Mouse (Mus musculus) CH12F3 (cell line): ENCODE measurements around the gene Spcs1.

Experiments used
- in situ Hi-C: fragments of 300-500 bp; cut with MboI; formaldehyde crosslinking; loops from 2 replicates; pipeline ENCODE4 v1.14.3; 2020; ENCODE audit warnings: low sequenced_read_pairs

Gene Spcs1

DNA sequence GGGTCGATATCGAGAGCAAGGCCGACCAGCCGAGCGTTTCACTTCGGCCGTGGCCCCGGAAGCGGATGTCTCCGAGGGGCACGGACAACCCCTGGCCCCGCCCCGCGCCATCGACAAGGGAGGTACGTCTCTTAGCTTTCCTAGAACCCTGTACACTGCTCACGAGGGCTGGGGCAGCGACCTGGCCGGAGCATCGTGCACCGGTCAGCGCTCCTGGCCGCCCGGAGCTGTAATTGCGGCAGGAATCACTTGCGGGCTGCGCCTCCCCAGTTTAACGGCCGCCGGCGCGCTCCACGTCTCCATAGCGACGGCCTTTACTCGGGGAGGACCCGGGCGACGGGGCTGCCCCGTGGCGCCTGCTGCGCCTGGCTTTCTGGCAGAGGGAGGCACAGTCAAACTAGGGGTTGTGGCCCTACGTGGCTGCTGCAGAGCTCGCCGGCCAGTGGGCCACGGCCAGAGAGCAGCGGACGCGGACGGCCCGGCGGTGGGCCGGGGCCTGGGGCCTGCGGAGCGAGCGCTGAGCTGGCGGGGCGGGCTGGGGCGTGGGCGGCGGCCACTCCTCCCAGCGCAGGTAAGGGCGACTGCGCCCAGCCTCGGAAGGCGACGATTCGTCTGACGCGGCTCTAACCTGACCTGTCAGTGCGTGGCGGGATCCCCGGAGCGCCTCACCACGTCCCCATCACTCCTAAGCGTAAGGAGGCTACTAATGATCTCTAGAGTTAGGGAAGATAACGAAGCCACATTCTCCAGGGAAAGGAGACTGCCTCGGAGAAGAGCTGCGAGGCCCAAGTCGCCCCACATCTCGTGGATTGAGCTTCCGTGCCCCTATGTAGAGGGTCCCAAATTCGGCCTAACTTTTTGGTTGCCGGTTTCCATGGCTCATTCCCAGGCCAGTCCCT is at the start of gene Spcs1, which contains the start of gene Glt8d1:
Gene Spcs1, minus strand, starts transcription at position 366 of the 899 bp plus-strand sequence.
Gene Glt8d1, plus strand, starts transcription at position 94 of the 899 bp plus-strand sequence.
- in situ Hi-C loops = no loop called here

DNA sequence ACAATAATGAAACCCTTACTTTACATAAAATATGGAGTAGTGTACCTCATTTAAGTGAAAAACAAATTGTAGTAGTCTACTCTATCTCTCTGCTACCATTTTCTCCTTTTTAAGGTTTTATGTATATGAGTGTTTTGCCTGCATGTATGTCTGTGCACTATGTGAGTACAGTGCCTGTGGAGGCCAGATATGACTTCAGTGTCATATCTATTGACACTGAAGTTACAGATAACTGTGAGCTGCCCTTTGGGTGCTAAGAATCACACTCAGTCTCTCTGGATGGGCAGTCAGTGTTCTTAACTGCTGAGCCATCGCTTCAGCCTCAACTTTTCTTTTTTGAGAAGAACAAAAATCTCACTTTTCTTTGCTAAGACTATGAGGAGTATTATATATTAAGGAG is 44.3 kb upstream of the Spcs1 start:
- in situ Hi-C loops = no loop called here

DNA sequence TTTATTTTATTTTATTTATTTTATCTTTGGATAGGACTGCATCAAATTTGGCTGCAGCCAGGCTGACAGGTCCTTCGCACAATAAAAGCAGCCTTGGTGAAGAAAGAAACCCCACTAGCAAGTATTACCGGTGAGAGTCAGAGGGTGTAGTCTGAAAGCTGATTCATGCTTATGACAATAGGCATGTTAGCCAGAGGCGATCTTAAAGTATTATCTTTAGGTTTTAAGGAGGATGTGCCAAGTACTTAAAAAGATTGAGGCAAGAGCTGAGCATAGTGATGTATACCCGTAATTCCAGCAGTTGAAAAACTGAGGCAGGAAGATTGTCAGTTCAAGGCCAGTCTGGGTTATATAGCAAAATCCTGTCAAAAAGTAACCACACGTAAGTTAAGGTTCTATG is 43.8 kb upstream of the Spcs1 start:
- in situ Hi-C loops = no loop called here

DNA sequence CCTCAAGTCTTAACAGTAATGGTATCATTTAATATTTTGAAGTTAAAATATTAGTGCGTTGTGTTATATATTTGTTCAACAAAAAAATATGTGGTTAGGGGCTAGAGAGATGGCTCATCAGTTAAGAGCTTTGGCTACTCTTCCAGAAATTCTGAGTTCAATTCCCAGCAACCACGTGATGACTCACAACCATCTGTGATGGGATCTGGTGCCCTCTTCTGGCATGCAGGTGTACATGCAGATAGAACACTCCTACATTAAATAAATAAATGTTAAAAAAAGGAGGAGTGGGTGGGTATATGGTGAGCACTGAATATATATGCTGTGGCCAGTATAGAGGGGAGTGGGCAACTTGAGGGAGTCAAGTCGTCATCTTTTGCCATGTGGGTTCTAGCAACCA is 24.3 kb upstream of the Spcs1 start:
- in situ Hi-C loops = no loop called here

DNA sequence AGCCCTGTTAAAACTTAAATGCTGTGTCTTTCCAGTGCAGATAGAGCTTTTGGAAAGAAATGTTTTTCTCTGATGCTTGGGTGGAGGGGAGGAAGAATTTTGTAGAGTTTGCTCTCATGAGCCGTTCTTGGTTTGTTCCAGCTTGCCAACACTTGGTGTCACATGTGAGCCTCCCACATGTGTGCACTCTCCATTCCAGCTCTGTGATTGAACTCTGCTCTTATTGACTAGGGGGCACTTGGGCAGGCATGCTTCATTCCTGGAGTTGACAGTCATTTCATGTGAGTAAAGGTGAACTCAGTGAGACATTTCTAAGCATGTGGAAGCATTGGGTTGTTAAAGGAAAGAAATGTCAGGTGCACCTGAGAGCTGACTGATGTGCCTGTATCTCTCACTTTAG is 21.1 kb upstream of the Spcs1 start:
- in situ Hi-C loops = no loop called here

DNA sequence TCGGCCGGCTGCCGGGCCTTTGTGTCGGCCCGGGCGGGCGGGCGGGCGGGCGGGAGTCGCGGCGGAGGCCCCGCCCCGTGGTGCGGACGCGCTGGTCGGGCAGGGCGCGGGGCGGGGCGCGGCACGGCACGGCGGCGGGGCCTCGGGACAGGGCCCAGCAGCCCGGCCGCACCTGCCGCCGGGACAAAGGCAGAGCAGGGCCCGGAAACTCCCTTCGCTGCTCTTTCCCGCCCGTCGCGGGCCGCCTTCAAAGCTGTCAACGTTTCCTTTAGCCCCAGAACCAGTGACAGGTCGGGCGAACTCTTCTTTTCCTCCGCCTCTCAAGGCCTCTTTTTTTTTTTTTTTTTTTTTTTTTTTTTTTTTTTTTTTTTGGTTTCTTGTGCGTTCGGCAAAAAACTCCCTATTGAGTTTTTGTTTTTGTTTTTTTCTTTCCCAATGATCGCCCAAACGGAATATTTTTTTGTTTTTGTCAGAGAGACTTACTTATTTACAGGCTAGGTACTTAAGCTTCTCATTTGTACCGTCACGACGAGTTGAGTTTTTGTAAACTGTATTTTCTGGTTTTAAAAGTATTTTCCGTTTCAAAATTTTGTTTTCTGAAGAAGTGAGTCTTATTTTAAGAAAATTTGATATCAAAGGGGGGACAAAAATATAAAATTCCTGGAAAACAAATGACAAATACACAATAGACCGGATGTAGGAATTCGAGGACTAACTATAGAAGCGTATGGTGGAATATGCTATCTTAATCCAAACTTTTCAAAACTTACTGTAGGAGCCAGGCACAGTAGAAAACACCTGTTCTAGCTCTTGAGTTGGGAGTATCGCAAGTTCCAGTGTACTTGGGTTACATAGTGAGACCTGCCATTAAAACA is 18.1 kb upstream of the Spcs1 start:
- in situ Hi-C loops = no loop called here

DNA sequence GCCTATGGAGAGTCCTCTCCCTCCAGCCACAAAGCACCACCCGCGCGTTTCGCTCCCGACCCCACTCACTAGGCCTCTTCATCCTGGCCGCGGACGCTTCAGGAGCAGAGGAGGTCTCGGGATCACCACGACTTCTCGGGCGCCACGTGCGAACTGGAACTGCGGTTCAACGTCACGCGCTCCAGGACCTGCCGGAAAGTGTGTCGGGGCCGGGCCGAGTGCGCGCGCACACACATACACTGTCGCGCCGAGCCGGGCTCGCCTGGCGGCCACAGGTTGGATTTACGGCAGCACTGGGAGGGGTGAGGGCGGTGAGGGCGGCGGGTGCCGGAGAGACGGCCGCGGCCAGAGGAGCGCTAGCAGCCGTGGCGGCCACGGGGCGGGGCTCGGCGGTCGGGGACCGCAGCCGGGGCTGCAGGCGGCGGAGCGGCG is 17.4 kb upstream of the Spcs1 start, which contains the start of the genes Pbrm1 and Gnl3:
Gene Pbrm1, plus strand, starts transcription at position 279 of the 432 bp plus-strand sequence.
Gene Gnl3, minus strand, starts transcription at position 293 of the 432 bp plus-strand sequence.
- in situ Hi-C loops = no loop called here

DNA sequence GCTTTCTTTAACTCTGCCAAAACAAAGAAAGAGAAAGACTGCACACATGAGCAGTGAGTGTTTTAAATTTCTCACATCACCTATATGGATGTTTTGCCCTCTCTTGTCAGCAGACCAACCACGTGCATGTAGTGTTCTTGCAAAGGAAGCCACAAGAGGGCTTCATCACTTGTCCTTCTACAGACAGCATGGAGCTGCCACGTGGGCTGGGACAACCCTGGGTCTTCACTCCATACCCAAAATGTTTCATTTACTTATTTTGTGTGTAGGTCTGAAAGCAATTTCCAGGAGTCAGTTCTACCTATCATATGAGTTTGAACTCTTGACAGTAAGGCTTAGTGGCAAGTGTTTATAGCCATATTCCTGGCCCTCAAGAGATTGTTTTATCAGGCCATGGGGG is 16.4 kb upstream of the Spcs1 start:
- in situ Hi-C loops = no loop called here

DNA sequence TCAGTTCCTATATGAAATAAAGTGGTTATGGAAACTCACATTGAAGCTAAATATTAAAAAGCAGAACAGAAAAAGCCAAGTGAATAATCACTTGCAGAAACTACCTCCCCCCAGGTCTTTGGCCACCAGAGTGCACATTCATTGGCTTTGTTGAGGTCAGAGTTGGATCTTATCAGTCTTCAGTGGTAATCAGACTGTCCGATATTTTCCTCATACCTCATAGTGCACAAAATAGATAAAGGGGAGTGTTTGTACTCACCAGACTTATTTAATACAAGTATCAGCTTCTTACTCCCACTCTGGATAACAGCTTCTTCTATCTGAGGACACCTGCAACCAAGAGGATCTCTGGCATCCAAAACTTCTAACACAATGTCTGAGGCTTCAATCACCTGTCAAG is 14.6 kb upstream of the Spcs1 start:
- in situ Hi-C loops = no loop called here

DNA sequence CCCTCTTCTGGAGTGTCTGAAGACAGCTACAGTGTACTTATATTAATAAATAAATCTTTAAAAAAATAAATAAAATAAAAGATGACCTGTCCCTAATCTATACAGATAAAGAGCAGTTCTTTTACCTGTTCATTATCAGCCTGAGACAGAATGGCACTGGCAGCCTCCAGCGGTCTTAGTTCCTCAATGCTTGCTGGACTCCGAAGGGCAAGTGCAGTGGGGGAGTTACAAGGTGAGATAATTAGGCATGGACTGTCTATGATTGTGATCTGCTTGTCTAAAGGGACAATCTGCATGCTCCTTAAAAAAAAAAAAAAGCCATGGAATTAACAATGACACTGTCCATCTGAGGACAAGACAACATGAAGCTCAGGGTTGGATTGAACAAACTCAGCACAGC is 12.5 kb upstream of the Spcs1 start:
- in situ Hi-C loops = no loop called here

DNA sequence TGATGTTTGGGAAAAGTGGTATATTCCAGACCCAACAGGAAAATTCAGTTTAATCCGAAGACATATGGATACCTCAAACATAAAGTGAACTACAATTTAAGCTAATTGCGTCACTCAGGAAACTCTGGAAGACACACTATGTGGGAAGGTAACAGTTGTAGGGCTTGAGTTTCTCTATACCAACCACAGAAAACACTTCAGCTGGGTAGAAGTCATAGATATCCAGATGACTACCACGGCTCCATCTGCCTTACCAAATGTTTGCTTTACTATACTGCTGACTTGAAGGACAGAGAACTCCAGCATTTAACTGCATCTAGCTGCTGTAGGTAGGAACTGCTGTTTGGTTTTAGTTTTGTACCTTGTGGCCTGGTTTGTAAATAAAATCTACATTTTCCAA is 10.1 kb upstream of the Spcs1 start:
- in situ Hi-C loops = no loop called here

DNA sequence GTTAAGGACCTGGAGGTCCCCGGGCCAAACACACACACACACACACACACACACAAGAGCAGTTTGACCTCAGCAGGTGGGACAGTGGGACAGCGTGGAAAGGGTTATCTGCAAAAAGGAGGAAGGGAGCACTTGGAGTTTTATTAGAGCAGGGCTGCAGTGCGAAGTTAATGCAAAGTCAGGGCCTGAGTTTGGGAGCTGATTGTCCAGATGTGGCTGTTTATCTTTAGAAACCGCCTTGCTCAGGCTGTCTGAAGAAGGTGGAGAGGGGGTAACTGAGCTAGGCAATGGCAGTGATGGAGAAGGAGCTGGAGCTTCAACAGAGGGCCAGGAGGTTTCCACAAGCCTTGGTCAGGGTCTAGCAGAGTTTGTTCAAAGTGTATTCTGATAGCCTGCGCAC is 5.3 kb upstream of the Spcs1 start:
- in situ Hi-C loops = no loop called here

DNA sequence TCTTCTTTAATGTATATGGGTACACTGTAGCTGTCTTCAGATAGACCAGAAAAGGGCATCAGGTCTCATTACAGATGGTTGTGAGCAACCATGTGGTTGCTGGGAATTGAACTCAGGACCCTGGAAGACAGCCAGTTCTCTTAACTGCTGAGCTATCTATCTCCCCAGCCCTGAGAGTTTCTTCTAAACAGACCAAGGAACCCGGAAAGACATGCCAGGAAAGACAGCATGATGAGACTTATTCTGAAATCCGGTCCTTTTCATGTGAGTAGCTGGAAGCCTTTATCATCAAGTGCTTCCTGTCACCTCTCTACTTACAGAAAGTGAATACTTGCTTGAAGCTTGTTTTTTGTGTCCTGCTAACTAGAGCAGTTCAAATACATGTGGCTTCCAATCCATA is 3.1 kb upstream of the Spcs1 start:
- in situ Hi-C loops = no loop called here

DNA sequence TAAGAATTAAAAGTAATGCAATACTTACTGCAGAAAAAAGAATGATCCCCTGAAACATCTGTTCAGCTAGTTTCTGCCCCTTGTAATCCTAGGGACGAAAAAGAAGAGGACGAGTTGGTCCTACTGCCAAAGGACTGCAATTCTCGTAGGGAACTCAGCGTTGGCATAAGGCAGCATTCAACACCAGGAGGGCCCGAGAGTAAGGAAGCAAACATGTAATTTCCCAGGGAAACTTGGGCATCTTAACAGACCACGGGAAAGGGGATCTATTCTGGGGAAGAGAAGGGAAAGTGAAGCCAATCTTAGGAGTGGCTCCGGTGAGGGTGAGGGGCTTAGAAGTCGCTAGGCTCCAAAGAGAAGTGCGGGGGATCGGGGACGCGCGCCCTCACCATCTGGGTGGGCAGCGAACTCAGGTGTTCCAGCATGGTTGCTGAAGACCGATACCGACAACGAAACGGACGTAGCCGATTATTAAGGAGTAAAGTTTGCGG is 611 bp downstream of the Spcs1 start:
- in situ Hi-C loops = no loop called here

DNA sequence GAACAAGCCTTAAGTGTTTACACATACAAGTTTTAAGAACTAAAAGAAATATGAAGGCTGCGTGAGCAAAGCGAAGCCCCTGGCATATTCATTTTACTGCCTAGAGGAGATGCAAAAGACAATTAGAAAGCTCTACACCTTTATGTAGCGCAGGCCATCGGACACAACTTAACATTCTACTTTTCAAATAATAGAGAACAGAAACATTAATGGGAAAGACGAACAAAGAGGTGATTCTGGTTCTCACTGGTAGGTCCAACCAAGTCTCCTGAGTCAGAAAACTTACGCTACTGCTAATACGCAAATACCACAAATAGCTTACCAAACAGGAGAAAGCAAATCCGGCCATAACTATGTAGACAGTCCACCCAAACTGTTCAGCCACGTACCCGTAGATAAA is 1.1 kb downstream of the Spcs1 start:
- in situ Hi-C loops = no loop called here

DNA sequence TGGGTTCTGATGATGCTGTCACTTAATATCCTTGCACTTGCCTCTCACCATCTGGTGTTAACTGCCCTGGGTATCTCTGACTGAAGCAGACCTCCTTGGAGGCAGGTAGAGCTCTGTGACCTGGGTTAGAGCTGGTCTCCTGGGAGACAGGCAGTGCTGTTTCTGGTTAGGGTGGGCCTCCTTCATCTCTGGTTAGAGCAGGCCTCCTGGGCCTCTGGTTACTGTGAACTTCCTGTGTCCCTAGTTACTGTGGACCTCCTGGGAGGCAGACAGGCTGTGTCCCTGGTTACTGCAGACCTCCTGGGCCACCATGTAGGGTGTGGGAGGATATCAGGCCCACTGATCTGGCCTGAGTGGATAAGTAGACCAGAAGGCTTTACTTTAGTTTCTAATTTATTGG is 5.1 kb downstream of the Spcs1 start:
- in situ Hi-C loops = no loop called here

DNA sequence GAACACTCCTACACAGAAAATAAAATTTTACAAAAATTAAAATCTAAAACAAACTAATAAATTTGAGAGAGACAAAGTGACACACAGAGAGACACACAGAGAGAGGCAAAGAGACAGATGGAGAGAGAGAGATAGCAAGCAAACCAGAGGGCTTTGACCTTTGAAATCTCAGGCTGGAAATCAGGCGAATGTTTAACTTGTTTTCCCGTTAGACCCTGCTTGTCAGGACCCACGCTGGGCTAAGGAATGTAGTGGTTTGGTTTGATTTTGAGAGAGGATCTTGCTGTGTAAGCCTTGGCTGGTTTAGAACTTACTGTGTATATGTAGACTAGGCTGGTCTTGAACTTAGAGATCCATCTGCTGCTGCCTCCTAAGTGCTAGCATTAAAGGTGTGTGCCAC is 25.2 kb downstream of the Spcs1 start:
- in situ Hi-C loops = no loop called here

DNA sequence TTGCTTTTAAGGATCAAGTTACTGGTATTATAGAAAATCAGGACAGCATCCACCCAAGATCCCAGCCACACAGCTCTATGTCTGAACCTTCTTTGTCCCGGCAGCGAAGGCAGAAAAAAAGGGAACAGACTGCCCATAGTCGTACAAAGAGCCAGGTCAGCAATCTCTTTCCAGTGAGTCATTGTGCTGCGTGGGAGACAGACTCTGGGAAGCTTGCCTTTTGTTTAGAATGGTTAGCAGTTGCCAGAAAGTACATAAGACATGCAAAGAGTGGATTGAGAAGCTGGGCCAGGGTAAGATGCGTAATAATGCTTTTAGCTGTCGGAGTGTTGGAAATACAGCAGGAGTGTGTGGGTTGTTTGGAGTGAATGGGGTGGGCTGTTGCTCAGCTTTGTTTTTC is 27.3 kb downstream of the Spcs1 start:
- in situ Hi-C loops = no loop called here

DNA sequence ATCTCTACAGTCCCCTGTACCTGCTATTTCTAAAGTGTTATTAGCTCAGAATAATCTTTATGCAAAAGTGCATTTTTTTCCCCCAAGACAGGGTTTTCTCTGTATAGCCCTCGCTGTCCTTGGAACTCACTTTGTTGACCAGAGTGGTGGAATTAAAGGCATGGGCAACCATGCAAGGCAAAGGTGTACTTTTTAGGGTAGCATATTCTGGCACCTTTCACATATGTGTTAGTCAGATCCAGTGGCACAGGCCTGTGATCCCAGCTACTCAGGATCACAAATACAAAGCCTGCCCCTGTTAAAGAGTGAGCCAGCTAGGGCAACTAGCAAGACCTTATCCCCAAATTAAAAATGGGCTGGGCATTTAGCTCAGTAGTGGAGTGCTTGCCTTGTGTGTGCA is 41.1 kb downstream of the Spcs1 start:
- in situ Hi-C loops = no loop called here

DNA sequence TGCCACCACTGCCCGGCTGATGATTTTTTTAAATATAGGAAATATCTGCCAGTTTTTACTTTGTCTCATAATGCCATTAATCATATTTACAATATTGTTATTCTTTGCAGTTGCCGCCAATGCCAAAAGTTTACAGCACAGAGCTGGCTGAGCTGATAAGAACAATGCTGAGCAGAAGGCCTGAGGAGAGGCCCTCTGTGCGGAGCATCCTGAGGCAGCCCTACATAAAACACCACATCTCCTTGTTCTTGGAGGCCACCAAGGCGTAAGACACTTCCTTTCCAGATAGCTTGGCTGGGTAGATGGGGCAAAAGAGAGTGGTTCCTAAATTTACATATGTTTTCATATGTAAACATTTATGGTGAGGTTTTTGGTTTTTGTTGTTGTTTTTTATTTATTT is 42.4 kb downstream of the Spcs1 start:
- in situ Hi-C loops = no loop called here

DNA sequence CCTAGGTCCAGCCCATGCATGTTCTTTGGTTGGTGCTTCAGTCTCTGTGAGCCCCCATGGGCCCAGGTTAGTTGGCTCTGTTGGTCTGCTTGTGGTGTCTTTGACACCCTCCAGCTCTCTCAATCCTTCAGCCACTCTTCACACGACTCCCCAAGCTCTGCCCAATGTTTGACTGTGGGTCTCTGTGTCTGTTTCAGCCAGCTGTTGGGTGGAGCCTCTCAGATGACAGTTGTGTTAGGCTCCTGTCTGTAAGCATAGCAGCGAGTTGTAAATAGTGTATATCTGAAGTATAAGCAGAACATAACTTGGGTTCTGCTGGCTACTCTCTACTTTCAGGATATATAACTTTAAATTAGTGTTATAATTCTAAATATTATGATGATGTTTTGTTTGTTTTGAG is 43.0 kb downstream of the Spcs1 start:
- in situ Hi-C loops = no loop called here
